Mouse (Mus musculus) bone marrow macrophage, adult 2 months (primary cell): ENCODE measurements around the gene Gm21985. TPM values are rescaled to one million over a fixed set of nuclear protein-coding genes. Genes with fewer than 3 reads are reported as not detected.

Source experiments
- H3K27ac ChIP-seq: 2 replicates; pipeline ENCODE4 v1.5.1; 2012; ENCODE audit warnings: low read depth, low read length; ENCODE audit not compliant: insufficient read depth
- H3K4me1 ChIP-seq: 2 replicates; pipeline ENCODE4 v1.6.1; 2012; ENCODE audit warnings: low read length; ENCODE audit not compliant: control insufficient read depth, insufficient read depth
- H3K4me3 ChIP-seq: 2 replicates; pipeline ENCODE4 v1.5.1; 2012; ENCODE audit warnings: mild to moderate bottlenecking, low read length, moderate library complexity; ENCODE audit not compliant: insufficient read depth
- CTCF ChIP-seq: IDR thresholded peaks from 2 replicates; pipeline ENCODE4 v1.5.1; 2012; ENCODE audit warnings: low read depth, mild to moderate bottlenecking, low read length, moderate library complexity
- POLR2A ChIP-seq: IDR thresholded peaks from 2 replicates; pipeline ENCODE4 v1.6.1; 2012; ENCODE audit warnings: mild to moderate bottlenecking, low read depth, low read length, borderline replicate concordance
- polyA plus RNA-seq: library from polyadenylated mRNA; stranded (reverse); fragments of >200 nt; gene quantifications from 2 replicates; pipeline ENCODE4 v1.2.4, GENCODE M21; 2012; ENCODE audit not compliant: missing spikeins, insufficient read depth, insufficient read length

Gene Gm21985
- polyA plus RNA-seq, 1 experiment = not detected

DNA sequence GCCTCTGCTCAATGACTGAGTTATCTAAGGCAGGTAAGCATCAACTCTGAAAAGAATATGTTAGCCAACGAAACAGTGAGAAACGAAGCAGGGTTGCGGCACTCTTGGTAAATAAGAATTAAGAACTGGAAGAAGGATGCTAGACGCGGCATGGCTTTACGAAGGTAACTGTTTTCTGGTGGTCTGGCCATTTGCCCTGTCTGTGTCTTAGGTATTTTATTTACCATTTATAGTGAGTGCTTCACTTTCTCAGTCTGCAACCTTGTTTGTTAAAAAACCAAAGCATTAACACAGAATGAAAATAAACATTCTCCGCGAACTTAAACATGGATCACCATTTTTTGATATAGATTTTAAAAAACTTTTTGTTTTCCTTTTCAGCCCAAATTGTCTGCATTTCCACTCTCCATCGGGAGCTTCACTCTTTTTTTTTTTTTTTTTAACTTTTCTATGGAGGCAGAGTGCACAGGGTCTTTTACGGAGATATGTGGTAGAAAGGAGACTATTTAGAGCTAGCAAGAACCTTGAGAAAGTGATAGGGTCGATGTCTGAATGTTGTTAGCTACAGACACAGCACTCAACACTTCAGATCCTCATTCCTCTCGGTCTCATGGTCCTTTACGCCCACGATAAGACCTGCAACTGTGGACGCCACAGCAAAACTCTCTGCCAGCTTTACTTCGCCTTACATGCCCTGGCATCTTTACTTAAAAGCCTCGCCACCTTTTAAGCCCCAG is 188.2 kb downstream of the Gm21985 start:
- peak overlapping the region; percentile 97 for H3K4me3 ChIP-seq
- H3K4me1 ChIP-seq = peaks cover 22% of the 10 kb centered on the region
- TF ChIP-seq POLR2A (no peak), CTCF (no peak)
- peak overlapping the region; percentile 73 for H3K27ac ChIP-seq

- Histone ChIP-seq H3K4me1 (peaks cover 19% of the 10 kb centered on the region), H3K4me3 (peak within 1 kb of the TSS; percentile 97), H3K27ac (peak within 1 kb of the TSS; percentile 73)
- no peak for TF ChIP-seq CTCF
- no peak for TF ChIP-seq POLR2A
These were observed 188.9 kb downstream of the Gm21985 start, which contains the start of gene Emc7 for GRCm38 (mm10) chr2:112454862-112455564. Gene Emc7 (plus strand): TSS chr2:112454997.

Other genes with a start within 250 kb of the Gm21985 start
- gene Olfr1311, start 241.9 kb upstream of the Gm21985 start, polyA plus RNA-seq = not detected in 2 replicates
- gene Olfr1312, start 216.1 kb upstream of the Gm21985 start, polyA plus RNA-seq = not detected in 2 replicates
- gene Olfr1313, start 188.5 kb upstream of the Gm21985 start, polyA plus RNA-seq = not detected in 2 replicates
- not detected in 2 replicates for gene Olfr1314, start 169.5 kb upstream of the Gm21985 start, polyA plus RNA-seq
- not detected in 2 replicates for gene Olfr1315-ps1, start 150.9 kb upstream of the Gm21985 start, polyA plus RNA-seq
- gene Olfr1316, start 131.3 kb upstream of the Gm21985 start, polyA plus RNA-seq = 0.33 TPM in 1 of 2 replicates, not detected in the other
- not detected in 2 replicates for gene Olfr1317, start 126.0 kb upstream of the Gm21985 start, polyA plus RNA-seq
- not detected in 2 replicates for gene Olfr1318, start 112.1 kb upstream of the Gm21985 start, polyA plus RNA-seq
- 5.0 and 5.5 TPM in 2 replicates for gene Lpcat4, start 26.8 kb upstream of the Gm21985 start, polyA plus RNA-seq
- not detected in 2 replicates for gene Nutm1, start 7.0 kb upstream of the Gm21985 start, polyA plus RNA-seq
- 52.6 and 58.5 TPM in 2 replicates for gene Nop10, start 4.4 kb upstream of the Gm21985 start, polyA plus RNA-seq
- gene Slc12a6, start 489 bp upstream of the Gm21985 start, polyA plus RNA-seq = 101 and 110 TPM in 2 replicates
- gene Emc4, start 101.7 kb downstream of the Gm21985 start, polyA plus RNA-seq = 49.9 and 58.9 TPM in 2 replicates
- 21.9 and 25.2 TPM in 2 replicates for gene Katnbl1, start 112.9 kb downstream of the Gm21985 start, polyA plus RNA-seq
- gene Emc7, start 188.7 kb downstream of the Gm21985 start, polyA plus RNA-seq = 20.9 and 21.8 TPM in 2 replicates
- not detected in 2 replicates for gene Chrm5, start 214.5 kb downstream of the Gm21985 start, polyA plus RNA-seq
- gene Aven, start 226.7 kb downstream of the Gm21985 start, polyA plus RNA-seq = 8.9 and 9.4 TPM in 2 replicates